Mouse (Mus musculus): ENCODE data around the gene Echs1. TPM values are rescaled to one million over a fixed set of nuclear protein-coding genes. Genes with fewer than 3 reads are reported as not detected.

Gene Echs1
- 10 to 100 TPM; 55.3 to 64.6 TPM for polyA plus RNA-seq (2017; shearing (Covaris generic))

GRCm38 (mm10) chr7:140116329-140117054, at the start of gene Echs1:
Echs1 (minus strand) TSS chr7:140116476.

DNA sequence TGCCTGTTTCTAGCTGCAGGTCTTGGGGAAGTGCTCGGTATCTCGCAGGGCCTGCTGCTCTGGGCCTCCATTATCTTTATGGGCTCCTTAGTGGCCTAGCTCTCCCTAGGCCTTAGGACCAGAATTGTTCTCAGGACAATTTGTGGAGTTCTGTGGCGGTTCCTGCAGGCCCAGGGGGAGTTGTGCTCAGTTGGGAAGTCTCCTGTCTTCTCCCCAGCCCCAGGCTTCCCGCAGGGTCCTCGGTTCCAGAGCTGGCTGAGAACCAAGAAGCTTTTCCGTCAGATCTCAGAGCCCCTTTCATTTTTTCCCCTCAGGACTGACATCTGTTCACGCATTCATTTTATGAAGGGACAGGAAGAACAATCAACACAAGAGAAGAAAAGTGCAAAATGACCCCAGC, 48.4 kb upstream of the Echs1 start, which contains the start of gene Olfr522:
Gene Olfr522 (minus strand): TSS at position 101 of the 400 bp plus-strand sequence.

GRCm38 (mm10) chr7:140154218-140154927, 38.1 kb upstream of the Echs1 start, which contains the start of gene Sprn:
Sprn (minus strand) TSS chr7:140154877.

DNA sequence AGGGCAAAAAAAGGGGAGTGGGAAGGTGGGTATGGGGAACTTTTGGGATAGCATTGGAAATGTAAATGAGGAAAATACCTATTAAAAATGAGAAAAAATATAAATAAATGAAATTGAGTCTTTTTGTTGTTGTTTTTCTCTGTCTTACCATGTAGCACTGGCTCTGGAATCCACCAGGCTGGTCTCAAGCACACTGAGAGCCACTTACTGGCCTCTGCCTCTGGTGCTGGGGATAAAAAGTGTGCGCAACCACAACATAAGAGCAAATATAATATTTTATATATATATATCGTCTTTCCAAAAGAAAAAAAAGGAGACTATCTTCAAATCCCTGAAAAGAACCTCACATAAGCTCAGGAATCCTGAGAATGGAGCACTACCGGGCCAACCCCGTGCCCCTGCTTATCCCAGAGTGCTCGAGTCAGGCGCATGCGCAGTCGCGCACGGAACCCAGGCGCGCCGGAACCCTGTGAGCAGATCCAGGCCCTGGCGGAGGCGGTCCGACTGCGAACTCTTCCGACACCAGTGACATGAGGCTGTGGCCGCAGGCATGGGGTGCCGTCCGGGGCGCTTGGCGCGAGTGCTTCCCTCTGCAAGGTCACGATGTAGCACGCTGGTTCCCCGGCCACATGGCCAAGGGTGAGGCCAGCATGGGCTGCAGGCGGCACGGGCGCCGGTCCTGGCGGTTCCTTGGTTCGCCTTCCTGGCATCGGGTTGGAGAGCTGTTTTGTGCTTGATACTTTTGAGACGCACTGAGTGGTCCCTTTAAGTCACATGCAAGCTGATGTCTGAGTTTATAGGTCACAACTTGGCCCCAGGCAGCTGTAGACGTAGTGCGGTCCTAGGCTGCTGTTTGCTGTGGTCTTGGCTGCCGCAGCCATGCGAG, 21.1 kb upstream of the Echs1 start, which contains the start of gene Mtg1:
Gene Mtg1 (plus strand): TSS at position 430 of the 886 bp plus-strand sequence.

DNA sequence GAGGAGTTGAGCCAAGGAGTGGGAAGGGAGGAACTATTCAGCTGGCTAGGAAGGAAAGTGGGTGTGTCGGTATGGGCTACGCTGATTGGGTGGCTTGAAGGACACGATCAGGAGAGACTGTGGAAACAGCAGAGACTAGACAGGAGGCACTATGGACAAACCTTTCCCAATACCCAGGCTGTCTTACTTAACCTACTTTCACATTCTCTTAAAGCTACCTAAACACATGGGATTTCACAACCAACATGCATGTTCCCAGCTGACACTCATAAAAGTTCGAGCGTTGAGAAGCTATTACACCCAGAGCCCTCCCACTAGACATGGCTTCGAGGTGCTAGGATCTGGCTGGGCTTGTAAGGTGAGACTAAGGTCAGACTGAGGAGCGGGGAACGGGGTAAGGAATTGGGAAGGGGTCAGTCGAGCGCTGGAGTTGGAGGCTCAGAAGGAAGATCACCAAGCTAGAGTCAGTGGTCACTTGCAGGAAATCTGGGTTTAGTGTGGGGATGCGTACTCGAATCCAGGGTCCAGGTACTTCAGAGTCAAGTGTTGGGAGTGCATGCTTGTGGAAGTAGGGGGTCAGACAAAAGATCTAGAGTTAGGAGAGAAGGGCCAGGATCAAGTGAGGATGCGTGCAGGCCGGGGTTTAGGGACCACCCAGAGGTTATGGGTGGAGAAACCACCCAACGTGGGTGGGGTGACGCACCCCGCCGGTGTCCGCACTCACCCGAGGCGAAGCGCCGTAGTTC, 520 bp downstream of the Echs1 start, which contains the start of gene Paox:
Gene Paox (plus strand): TSS at position 217 of the 746 bp plus-strand sequence.

DNA sequence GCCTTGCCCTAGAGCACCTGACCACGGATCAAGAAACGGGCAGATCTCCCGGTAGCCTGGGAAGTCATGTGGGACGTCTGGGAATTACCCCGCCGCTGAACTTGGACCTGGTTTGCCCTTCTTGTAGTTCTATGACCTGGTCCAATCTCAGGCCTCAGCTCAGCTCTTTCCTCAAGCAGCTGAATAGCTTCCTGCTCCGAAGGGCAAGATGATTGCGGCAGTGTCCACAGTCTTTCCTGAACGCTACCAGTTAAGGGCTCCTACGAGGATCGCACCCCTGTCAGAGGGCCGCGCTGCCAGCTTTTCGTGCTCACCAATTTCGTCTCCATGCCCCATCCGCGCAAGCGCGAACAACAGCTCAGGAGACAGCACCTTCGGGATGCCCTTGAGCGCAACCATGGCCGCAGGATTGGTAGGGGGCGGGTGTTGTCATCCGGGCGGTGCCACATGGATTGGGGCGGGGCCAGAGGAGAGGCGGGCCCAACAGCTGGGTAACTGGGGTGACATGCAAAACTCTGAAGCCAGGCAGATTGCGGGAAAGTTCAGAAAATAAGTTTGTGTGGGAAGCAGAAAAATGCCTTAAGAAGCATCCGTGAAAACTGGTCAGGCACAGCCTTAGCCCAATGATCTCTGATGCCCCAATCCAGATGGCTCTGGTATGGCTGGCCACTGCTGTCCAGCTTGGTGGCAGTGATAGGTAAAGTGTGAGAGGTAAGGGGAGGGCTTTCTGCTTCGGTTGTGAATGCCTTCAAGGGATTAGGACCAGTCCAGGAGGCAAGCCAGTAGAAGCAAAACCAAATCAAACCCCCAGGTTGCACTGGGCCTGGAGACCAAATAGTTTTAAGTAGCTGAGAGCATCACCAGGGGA, 14.0 kb downstream of the Echs1 start, which contains the start of gene Fuom:
Gene Fuom (minus strand): TSS at position 449 of the 868 bp plus-strand sequence.

GRCm38 (mm10) chr7:140092924-140093528, 23.2 kb downstream of the Echs1 start, which contains the start of gene Prap1:
Prap1 (plus strand) TSS chr7:140093395.

GRCm38 (mm10) chr7:140082242-140082678, 34.0 kb downstream of the Echs1 start, which contains the start of gene Caly:
Caly (minus strand) TSS chr7:140082548.

Other genes with a start within 250 kb of the Echs1 start
- under 1 TPM; 0.70 to 0.91 TPM for gene Kndc1, start 221.8 kb downstream of the Echs1 start, polyA plus RNA-seq (2017; shearing (Covaris generic))
- gene Utf1, start 172.7 kb downstream of the Echs1 start, polyA plus RNA-seq (2017; shearing (Covaris generic)): 1 to 10 TPM; 5.4 to 9.6 TPM
- 1 to 10 TPM in 1 of 2 experiments, under 1 TPM in 1; 0.39 to 1.9 TPM for gene 6430531B16Rik, start 137.7 kb downstream of the Echs1 start, polyA plus RNA-seq (2017; shearing (Covaris generic))
- gene Adam8, start 123.9 kb downstream of the Echs1 start, polyA plus RNA-seq (2017; shearing (Covaris generic)): 10 to 100 TPM; 20.5 to 23.5 TPM
- gene Zfp511, start 80.1 kb downstream of the Echs1 start, polyA plus RNA-seq (2017; shearing (Covaris generic)): 10 to 100 TPM; 54.6 to 56.9 TPM
- gene Tubgcp2, start 79.8 kb downstream of the Echs1 start, polyA plus RNA-seq (2017; shearing (Covaris generic)): 10 to 100 TPM; 30.8 to 44.8 TPM
- gene Msx3, start 67.4 kb downstream of the Echs1 start, polyA plus RNA-seq (2017; shearing (Covaris generic)): under 1 TPM in 1 of 2 experiments, not detected in 1; 0.43 TPM
- gene Caly, start 33.9 kb downstream of the Echs1 start, polyA plus RNA-seq (2017; shearing (Covaris generic)): under 1 TPM; 0.13 to 0.23 TPM
- 1 to 10 TPM in 1 of 2 experiments, not detected in 1; 1.2 TPM for gene Prap1, start 23.1 kb downstream of the Echs1 start, polyA plus RNA-seq (2017; shearing (Covaris generic))
- 10 to 100 TPM; 12.4 to 13.2 TPM for gene Fuom, start 14.0 kb downstream of the Echs1 start, polyA plus RNA-seq (2017; shearing (Covaris generic))
- gene Paox, start 677 bp downstream of the Echs1 start, polyA plus RNA-seq (2017; shearing (Covaris generic)): 1 to 10 TPM; 4.2 to 4.9 TPM
- gene Mtg1, start 21.1 kb upstream of the Echs1 start, polyA plus RNA-seq (2017; shearing (Covaris generic)): 10 to 100 TPM; 31.9 to 43.1 TPM
- gene Sprn, start 38.4 kb upstream of the Echs1 start, polyA plus RNA-seq (2017; shearing (Covaris generic)): 1 to 10 TPM in 1 of 2 experiments, not detected in 1; 1.3 TPM
- under 1 TPM; 0.42 to 0.65 TPM for gene Olfr522, start 48.3 kb upstream of the Echs1 start, polyA plus RNA-seq (2017; shearing (Covaris generic))
- gene Olfr523, start 56.7 kb upstream of the Echs1 start, polyA plus RNA-seq (2017; shearing (Covaris generic)): not detected
- under 1 TPM; 0.09 to 0.12 TPM for gene Olfr524, start 89.5 kb upstream of the Echs1 start, polyA plus RNA-seq (2017; shearing (Covaris generic))
- 1 to 10 TPM in 1 of 2 experiments, under 1 TPM in 1; 0.06 to 1.2 TPM for gene Cd163l1, start 101.8 kb upstream of the Echs1 start, polyA plus RNA-seq (2017; shearing (Covaris generic))
- gene 5830411N06Rik, start 130.8 kb upstream of the Echs1 start, polyA plus RNA-seq (2017; shearing (Covaris generic)): 10 to 100 TPM in 1 of 2 experiments, under 1 TPM in 1; 0.19 to 12.3 TPM
- 1 to 10 TPM in 1 of 2 experiments, under 1 TPM in 1; 0.36 to 1.1 TPM for gene Olfr525, start 204.4 kb upstream of the Echs1 start, polyA plus RNA-seq (2017; shearing (Covaris generic))
- not detected for gene Olfr527, start 217.5 kb upstream of the Echs1 start, polyA plus RNA-seq (2017; shearing (Covaris generic))
- gene Olfr60, start 245.2 kb upstream of the Echs1 start, polyA plus RNA-seq (2017; shearing (Covaris generic)): under 1 TPM; 0.30 to 0.80 TPM

Data from inflammation-experienced regulatory T-cells (primary cell).